Mouse (Mus musculus): ENCODE measurements around the gene Mdp1.
A peak's percentile ranks its signal among the peaks of the same experiment; 100 is the strongest.

The Mdp1 gene

GRCm38 (mm10) chr14:55643060-55643907 is 17.0 kb downstream of the Mdp1 start, which contains the start of gene Tm9sf1:
TSS of gene Tm9sf1 (minus strand) at chr14:55643806.
- peak; percentile 86 for DNase-seq (ENCODE audit: low read depth, low spot score)

- no peak for DNase-seq (ENCODE audit: low read depth, low spot score)
These were observed 17.6 kb downstream of the Mdp1 start for GRCm38 (mm10) chr14:55642679-55643059.

DNA sequence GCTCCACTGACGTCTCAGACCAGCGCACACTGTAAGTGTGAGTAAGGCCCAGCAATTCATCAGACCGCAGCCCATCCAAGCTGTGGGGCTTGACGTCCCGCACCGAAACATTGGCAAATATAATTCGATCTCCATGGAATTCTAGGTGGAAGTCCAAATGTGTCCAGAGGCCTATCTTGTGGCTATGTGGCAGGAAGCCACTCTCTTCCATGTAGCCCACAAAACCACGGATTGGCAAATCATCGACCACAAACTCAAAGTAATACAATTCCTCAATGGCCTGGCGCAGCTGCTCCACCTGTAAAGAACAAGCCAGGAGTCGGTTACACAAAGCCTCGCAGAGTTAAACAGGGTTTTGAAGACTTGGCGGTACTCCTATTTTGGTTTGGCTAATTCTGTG is 19.0 kb downstream of the Mdp1 start:
- no peak for DNase-seq (ENCODE audit: low read depth, low spot score)

GRCm38 (mm10) chr14:55640816-55641215 is 19.5 kb downstream of the Mdp1 start:
- no peak for DNase-seq (ENCODE audit: low read depth, low spot score)

GRCm38 (mm10) chr14:55637795-55638194 is 22.5 kb downstream of the Mdp1 start, which contains the start of gene Gm49378:
TSS of gene Gm49378 (minus strand) at chr14:55637895.
- no peak for DNase-seq (ENCODE audit: low read depth, low spot score)

DNA sequence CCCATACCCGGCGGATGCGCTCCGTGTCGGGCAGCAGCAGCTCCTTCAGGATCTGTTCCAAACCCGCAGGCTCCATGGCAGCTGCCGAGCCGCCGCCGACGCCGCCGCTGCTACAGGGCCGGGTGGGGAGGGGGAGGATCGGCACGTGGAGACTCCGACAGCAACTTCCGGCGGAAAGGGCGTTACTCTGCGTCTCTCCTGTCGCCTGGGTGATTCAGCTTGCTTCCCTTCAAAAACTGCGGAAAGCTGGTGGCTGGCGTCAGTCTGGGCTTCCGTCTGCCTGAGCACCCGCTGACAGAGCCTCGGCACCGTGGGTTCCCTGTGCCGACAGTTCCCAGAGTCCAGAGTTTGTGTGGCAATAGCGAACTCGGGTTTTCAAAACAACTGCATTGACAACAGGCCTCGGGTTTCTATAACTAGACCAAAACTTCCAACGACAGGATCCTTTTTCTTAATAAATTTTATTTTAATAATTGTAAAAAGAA is 24.7 kb downstream of the Mdp1 start, which contains the start of gene Ipo4:
Gene Ipo4, minus strand, starts transcription at position 435 of the 485 bp plus-strand sequence.
- DNase-seq (ENCODE audit: low read depth, low spot score): peak; percentile 94

DNA sequence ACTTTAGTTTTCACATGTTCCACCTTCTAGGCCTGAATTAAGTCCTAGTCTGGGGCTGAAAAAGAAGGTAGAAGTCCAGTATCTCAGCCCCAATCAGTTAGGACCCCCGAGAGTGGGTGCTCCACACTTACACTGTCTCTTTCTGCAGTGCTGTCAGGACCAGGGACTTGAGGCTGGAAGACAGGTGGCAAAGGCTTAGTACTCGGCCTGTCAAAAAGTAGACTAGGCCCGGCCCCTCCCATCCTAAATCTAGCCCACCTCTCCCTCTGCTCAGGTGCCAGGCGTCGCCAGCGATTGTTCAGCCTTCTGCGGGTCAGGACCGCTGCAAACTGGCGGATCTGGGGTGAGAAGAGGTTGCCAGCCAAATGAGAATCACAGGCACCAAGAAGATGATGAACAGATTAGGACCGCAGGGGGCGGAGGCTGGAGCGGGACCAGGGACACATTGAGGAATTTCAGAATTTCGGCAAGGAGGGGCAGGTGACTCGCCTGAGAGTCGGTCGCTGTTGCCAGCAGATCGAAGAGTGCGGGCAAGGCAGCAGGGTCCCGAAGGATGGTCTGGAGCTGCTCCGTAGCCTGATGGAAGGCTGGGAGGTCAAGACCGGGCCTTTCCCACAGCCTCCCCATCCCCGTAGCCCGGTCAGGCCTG is 25.3 kb downstream of the Mdp1 start:
- DNase-seq (ENCODE audit: low read depth, low spot score): no peak

GRCm38 (mm10) chr14:55629312-55629711 is 31.0 kb downstream of the Mdp1 start:
- DNase-seq (ENCODE audit: low read depth, low spot score): peak; percentile 88

DNA sequence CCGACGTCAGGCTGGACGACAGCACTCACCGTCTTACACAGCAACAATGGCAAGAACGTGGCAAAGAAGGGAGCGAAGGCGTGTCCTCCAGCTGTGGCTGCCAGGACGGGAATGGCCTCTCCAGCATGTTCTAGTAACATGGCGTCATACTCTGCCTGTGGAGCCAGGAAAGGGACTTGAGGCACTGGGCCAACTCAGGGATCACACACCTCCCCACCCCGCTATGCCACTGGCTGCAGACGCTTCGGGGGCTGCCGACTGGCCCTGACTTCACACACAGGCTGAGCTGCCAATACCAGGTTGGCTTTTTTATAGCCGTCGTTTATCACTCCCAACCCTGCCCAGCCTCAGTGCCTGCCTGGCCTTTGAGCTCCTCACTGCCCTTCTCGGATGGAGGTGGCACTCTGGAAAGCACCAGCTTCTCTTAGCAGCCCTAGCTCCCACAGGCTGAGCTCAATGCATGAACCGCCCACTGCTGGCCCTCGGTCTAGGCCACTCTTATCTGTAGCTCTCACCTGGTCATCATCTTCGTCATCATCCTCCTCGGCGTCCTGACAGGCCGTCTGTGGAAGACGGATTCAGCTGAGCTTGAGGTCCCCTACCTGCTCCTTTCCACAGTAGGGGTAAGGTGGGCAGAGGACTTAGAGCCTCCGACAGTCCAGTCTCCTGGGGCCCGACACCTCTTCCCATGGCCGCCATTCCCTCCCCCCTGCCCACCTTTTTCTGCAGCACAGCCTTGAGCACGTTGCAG is 32.1 kb downstream of the Mdp1 start:
- no peak for DNase-seq (ENCODE audit: low read depth, low spot score)

DNA sequence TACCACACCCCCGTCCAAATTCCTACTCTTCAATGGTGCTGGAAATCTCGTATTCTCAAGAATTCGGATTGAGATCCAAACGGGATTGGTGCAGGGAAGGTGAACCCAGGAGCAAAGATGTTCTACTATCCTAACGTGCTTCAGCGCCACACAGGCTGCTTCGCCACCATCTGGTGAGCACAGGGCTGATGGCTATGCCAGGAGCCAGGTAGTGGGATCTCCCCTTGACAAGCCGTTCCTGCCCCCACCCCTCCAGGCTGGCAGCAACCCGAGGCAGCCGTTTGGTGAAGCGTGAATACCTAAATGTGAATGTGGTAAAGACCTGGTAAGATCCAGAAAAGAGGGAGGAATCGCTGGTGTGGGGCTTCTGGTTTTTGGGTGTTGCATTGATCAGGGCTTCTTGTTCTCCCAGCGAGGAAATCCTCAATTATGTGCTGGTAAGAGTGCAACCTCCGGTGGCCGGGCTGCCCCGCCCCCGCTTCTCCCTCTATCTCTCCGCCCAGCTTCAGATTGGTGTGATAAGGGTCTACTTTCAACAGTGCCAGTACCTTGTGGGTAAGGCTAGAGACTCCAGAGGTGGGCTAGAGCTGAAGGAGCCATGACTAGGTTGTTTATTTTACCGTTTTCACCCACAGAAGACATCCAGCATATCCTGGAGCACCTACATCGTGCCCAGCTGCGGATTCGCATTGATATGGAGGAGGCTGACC is 41.7 kb downstream of the Mdp1 start:
- peak; percentile 33 for DNase-seq (ENCODE audit: low read depth, low spot score)

- peak; percentile 72 for DNase-seq (ENCODE audit: low read depth, low spot score)
These were observed 42.5 kb downstream of the Mdp1 start, which contains the start of gene Rec8 for GRCm38 (mm10) chr14:55617822-55618221. TSS of gene Rec8 (plus strand) at chr14:55618037.

- no peak for DNase-seq (ENCODE audit: low read depth, low spot score)
These were observed 43.5 kb downstream of the Mdp1 start for GRCm38 (mm10) chr14:55616844-55617243.

DNA sequence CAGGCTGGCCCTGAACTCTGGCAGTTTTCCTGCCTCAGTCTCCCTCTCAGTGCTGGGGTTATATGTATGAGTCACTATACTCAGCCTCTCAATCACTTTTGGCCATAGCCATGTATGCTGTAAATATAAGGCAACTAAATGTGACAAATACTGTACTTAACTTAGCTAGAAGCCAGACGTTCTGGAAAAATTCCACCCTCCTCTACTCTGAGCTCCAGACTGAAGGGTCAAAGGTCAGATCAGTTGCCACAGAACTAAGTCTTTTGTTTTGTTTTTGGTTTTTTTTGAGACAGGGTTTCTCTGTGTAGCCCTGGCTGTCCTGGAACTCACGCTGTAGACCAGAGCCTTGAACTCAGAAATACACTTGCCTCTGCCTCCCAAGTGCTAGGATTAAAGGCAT is 44.4 kb downstream of the Mdp1 start:
- no peak for DNase-seq (ENCODE audit: low read depth, low spot score)

DNA sequence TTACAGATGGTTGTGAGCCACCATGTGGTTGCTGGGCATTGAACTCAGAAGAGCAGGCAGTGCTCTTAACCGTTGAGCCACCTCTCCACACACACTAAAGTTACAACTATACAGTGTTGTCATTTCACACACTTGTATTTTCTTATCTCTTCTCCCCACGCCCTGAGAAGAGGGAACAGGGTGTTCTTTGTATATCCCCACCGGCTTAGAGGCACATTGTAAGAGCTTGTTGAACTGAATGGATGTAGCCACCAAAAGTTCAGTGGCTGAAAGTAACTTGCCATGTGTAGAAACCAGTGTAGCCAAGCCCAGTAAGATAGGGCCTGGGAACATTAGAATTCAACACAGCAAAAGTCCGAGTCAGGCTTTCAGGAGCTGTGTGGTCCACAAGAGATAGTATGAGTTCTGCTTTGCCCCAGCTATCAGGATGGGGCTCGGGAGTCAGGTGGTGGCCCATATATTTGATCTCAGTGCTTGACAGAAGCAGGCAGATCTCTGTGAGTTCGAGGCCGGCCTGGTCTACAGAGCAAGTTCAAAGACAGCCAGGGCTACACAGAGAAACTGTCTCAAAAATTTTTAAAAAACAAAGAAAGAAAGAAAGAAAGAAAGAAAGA is 45.6 kb downstream of the Mdp1 start:
- no peak for DNase-seq (ENCODE audit: low read depth, low spot score)

DNA sequence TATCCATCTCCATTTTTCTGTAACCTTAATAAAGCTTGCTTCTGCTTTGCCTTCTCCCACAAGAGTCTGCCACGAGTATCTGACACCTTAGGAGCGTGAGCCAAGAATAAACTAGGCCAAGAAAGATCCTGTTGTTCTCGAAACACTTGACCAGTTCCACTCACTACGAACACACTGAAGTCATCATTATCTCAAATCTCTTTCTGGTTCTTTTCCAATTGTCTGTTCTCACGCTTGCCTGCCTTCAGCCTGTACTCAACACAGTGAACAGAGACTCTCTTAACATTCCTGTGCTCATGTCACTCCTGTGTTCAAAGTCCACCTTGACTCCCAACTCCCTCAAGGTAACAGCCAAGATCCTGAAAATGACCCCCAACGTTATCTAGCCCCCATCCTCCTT is 47.0 kb downstream of the Mdp1 start:
- DNase-seq (ENCODE audit: low read depth, low spot score): no peak

- no peak for DNase-seq (ENCODE audit: low read depth, low spot score)
These were observed 52.0 kb downstream of the Mdp1 start for GRCm38 (mm10) chr14:55608339-55608738.

All from CD4-positive, CD25-positive, alpha-beta regulatory T cell, adult 2 months (primary cell).